Mouse (Mus musculus) spleen, adult 2 months (tissue): Measurements from ENCODE around the gene Smim13.

Source experiments
- CTCF ChIP-seq: fragments of 200-500 bp; IDR thresholded peaks from 2 replicates; pipeline ENCODE4 v1.5.1; 2011; ENCODE audit warnings: mild to moderate bottlenecking, inconsistent platforms; ENCODE audit not compliant: insufficient read depth, insufficient read length, insufficient replicate concordance; ENCODE audit errors: extremely low read depth
- POLR2A ChIP-seq: fragments of 200-500 bp; IDR thresholded peaks from 2 replicates; pipeline ENCODE4 v1.6.1; 2011; ENCODE audit warnings: low read depth, low read length, inconsistent platforms

- TF ChIP-seq CTCF = no peak
- TF ChIP-seq POLR2A = no peak
These were observed 71.1 kb downstream of the Smim13 start for GRCm38 (mm10) chr13:41320749-41321148.
